Mouse (Mus musculus) hematopoietic stem cell, adult 5-6 weeks (primary cell): ENCODE results near the gene Pglyrp2. TPM values are rescaled to one million over a fixed set of nuclear protein-coding genes. Genes with fewer than 3 reads are reported as not detected.
A peak's percentile ranks its signal among the peaks of the same experiment; 100 is the strongest.

ENCODE experiments used
- ATAC-seq, 2 experiments: fragments of 125-278 bp in 1 of 2; replicated peaks in 1 of 2; 2 replicates each; pipeline ENCODE4 v1.8.0; 2016 to 2017; ENCODE audit warnings: inconsistent platforms in 2 of 2, mild to moderate bottlenecking in 2 of 2, moderate number of reproducible peaks in 2 of 2, low read depth in 1 of 2, moderate TSS enrichment in 1 of 2; ENCODE audit not compliant: low FRiP score in 2 of 2, poor library complexity in 2 of 2, severe bottlenecking in 2 of 2, insufficient read depth in 1 of 2, low TSS enrichment in 1 of 2
- total RNA-seq: library from RNA; stranded (forward); fragments of 172-1452, 232-1000 nt; gene quantifications from 2 replicates; pipeline ENCODE4 v1.2.3, GENCODE M21; 2017

The Pglyrp2 gene
- 57.8 and 80.3 TPM in 2 replicates for total RNA-seq

DNA sequence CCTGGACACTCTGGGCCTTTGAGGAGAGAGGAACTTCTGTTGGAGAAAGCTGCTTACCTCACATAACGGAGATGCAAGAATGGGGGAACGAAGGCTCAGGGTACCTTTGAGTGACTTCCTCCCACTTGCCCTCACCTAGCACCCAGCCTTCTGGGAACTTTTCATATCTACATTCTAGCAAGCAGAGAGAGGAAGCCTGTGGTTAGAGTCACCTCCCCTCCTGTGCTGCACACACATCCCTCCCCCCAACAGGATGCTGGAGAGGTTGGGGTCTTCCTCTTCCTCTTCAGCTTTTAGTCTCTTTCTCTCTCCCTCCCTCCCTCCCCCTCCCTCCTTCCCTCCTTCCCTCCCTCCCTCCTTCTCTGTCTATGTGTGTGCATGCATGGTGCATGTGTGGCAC is at the start of gene Pglyrp2:
Gene Pglyrp2 (minus strand): TSS at position 134 of the 400 bp plus-strand sequence.
- peak; percentile 91 to 94 for ATAC-seq

DNA sequence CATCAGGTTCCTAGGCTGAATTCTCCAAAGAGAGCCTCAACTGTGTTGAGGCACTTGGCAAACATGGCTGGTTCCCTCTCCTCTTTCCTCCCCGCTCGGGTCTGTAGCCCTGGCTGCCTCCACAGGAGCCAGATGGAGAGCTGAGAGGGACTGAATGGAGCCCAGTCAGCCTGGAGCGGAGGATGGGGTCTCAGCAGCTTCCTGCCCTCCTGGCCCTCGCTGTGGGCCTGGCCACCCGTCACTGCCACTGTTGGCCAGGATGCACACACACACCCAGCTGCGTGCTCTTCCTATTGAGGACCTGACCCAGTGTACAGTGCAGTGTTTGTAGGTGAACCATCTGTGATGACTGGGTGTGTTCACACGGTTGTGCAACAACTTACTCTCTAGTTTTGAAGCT is 48.2 kb upstream of the Pglyrp2 start:
- ATAC-seq = no peak

DNA sequence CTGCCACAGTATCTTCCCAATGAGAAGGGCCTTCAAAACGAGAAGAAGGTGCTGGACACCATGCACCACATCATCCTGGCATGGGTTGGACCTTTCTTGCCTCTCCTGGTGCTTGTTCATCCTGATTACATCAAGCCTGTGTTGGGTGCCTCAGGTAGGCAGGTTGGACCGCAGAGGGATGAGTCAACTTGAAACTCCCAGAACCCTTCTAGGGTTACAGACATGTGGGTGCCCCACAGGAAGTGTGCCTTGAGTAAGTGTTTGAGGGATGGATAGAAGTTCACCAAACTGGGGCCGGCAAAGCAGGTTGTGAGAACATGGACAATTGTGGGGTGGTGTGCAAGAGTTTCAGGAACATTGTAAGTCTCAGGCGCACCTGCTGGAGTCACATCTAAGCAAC is 46.8 kb upstream of the Pglyrp2 start:
- ATAC-seq = no peak

DNA sequence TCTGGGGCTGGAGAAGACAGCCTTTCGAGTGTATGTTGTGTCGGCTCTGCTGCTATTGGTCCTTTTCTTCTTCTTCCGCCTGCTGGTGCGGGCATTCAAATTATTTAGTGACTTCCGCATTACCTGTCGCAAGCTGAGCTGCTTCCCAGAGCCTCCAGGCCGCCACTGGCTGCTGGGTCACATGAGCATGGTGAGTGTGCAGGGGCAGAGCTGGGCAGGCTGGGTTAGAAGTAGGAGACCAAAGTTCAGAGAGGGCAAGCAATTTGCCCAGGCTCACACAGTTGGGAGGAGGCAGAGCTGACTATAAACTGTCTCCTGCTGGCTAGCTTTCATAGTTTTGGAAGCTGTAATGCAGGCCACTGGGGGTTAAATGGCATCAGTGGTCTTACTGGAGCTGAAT is 44.5 kb upstream of the Pglyrp2 start:
- ATAC-seq = no peak

DNA sequence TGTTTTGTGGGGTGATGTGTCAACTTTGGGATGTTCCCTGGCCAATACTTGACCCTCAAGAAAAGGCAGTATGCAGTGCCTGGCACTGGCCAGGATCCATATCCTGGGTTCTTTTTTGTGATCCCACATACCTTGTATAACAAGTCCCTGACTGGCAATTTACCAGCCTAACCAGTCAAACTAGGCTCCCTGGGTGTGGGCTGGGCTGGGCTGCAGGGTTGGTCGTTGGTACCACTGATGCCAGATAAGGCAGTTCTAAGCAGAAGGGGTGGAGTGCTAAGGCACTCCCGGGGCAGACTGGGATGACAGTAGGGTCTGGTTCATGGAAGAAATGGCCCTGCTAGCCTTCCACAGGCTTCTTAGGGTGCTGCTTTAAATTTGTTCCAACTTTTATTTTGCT is 31.0 kb upstream of the Pglyrp2 start:
- no peak for ATAC-seq

DNA sequence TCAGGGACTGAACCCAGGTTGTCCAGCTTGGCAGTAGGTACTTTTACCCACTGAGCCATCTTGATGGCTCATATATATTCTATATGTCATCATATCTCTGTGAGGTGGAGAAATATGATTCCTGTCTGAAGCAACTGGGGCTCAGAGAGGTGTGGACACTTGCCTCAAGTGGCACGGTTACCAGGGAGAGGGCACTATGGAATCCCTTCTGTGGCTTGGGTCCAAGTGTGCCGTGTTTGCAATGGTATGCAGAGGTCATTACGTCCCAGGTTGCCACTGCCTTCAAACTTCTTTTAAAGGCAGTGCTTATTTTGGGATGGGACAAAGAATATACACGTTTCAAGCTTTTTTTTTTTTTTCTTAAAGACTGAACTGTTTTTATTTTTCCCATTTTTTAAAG is 30.2 kb upstream of the Pglyrp2 start:
- ATAC-seq = no peak

DNA sequence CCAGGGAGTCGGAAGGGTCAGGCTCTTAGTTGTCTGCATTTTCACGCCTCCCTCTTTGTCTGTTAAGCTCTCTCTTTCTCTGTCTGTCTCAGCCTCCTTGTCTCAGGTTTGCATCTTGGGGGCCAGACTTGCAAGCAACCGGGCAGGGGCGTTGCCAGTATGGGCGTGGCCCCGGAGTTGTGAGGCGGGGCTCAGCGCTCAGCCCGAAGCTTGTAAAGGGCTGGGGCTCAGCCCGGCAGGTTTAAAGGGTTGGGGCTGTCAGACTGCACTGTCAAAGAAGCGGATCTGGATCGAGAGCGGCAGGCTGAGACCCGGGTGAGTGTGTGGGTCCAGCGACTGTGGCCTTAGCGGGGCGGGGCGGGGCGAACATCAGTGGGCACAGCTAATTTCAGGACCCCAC is 28.5 kb upstream of the Pglyrp2 start, which contains the start of gene Cyp4f39:
Gene Cyp4f39 (plus strand): TSS at position 242 of the 400 bp plus-strand sequence.
- peak; percentile 52 to 75; a peak in 3 of 4 replicates for ATAC-seq

DNA sequence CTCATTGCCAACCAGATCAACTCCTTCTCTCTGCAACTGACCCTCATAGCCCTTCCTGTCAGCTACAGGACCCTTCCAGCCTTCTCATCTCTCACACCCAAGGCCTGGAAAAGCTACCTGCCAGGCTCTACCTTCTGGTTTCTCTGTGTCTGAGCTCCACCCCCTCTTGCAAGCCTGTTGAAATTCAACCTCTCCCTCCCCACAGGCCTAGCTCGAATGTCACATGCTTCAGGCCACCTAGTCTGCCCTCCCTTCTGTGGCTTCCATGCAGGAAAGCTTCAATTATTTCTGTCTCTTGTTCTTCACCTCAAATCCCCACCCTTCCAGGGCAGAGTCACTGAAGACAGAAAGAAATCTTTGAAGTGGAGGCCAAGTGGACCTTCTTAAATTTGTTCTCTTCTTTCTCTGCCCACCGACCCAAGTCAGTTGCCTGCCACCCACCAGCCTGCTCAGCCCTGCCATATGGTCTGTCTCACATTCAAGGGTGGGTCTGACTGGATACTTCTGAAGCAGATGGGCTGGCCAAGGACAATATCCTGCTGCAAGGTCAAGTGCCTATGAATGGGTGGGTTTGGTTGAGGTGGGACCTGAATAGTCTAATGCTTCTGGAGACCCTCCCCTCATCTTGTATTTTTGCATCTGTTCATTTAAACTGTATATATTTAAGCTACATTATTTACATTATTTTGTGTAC is 27.0 kb upstream of the Pglyrp2 start:
- ATAC-seq = no peak

DNA sequence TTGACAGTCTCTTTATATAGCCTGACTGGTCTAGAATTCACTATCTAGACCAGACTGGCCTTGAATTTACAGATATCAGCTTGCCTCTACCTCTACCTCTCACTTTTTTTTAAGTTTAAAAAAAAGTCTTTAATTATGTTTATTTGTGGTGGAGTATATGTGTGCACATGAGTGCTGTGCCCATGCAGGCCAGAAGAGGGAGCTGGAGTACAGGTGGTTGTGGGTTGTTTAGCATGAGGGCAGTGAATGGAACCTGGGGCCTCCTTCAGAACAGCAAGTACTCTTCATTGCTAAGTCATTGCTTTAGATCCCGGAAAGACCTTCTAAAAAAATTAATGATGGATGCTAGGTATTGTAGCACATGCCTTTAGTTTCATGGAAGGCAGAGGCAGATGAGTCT is 25.1 kb upstream of the Pglyrp2 start:
- no peak for ATAC-seq

DNA sequence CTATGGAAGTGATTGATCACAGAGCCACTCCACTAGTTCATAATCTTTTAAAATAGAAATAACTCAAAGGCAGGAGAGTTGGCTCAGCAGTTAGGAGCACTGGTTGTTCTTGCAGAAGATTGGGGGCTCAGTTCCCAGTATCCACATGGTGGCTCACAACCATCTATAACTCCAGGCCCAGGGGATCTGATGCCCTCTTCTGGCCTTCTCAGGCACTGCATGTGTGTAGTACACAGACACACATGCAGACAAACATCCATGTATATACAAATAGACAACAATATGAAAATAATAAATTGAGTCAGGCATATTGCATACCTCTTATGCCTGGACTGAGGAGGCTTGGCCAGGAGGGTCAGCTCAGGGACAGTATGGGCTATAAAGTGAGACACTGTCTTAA is 23.2 kb upstream of the Pglyrp2 start:
- no peak for ATAC-seq

DNA sequence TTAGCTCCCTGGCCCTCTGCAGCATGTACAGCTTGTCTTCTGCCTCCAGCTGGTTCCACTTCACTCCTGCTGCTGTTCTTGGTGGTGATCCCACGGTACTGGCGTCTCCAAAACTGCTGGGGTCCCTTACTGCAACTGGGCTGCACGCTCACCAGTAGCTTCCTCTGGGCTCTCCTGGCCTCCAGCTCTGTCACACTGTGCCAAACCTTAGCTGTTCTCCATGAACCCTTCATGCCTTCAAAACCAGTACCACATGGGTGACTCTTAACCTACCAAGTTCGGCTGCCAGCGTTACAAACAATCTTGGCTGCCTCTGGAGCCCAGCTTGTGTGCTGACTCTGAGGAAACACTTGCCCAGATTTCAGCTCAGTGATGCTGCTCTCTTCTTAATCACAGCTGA is 21.0 kb upstream of the Pglyrp2 start:
- no peak for ATAC-seq

DNA sequence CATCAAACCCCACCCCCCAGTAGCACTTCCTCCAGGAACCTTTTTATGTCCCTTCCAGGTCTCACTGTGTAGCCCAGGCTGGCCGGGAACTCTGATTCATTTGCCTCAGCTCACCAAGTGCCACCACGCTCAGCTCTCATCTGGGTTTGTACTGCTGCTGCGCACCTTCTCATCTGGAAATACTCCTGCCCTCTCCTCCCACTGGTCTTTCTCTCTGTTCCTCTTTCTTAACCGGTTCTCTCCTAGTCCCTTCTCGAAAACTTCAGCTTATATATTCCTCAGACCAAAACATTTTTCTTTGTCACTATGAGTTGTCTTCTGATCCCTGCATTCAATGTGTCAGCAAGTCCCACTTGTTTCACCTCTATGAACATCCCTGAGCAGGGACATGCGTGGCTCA is 19.3 kb upstream of the Pglyrp2 start:
- ATAC-seq = no peak

DNA sequence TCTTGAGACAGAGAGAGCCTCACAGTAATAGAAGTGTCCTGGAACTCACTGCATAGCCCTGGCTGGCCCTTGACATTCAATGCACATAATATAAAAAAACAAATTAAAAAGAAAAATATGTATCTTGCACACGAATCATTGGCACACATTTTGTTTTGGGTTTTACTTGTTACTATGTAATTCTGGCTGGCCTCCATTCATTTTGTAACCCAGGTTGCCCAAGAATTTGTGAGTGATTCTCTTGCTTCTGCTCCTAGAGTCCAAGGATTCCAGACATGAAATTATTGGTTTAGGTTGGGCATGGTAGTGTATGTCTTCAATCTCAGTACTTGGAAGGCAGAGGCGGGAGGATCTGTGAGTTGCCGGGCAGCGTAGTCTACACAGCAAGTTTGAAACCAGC is 13.1 kb upstream of the Pglyrp2 start:
- no peak for ATAC-seq

DNA sequence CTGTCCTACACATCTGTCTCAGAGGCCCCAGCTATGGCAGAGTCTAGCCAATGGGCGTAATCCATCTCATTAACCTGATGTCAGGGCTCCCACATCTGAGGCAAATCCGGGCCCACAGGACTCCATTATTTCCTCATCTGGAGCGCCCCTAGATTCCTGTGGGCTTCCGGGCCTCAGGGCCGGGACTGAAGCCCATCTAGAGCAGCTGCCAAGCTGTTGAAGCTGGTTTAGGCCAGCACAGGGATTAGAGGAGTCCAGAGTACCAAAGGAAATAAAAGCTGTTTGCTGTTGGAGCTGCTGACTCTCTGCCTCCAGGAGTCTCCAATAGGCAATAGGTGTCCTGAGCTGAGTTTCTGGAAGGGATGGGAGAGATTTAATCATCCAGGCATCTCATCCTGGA is 11.2 kb upstream of the Pglyrp2 start:
- ATAC-seq = no peak

DNA sequence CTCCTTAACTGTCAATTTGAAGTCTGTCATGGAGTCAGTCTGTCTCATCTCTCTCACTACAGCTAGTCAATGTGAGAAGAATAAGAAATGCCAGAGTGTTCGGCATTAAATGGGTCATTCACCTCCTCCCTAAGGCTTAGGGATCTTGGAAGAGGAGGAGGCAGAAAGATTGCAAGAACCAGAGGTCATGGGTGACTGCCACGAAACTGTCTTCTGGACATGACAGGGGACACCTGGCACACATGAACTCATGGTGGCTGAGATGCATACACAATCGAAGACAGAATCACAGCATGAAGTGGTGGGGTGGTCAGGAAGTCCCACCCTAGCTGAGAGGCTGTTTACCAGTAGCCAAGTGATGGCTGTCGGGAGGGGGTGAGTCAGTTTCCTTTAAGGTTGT is 10.4 kb upstream of the Pglyrp2 start:
- no peak for ATAC-seq

DNA sequence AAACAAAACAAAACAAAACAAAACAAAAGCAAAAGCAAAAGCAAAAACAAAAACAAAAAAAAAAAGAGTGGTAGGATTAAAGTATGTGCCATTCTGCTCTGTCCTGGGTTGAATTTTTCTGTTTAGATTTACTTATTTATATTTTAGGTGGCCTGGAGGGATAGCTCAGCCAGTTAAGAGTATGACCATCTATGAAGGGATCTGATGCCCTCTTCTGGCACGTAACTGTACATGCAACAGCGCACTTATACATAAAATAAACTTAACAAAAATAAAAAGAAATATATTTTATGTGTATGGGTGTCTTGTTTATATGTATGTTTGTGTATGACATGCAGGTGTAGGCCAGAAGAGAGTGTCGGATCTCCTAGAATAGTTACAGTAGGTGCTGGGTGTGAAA is 8.0 kb upstream of the Pglyrp2 start:
- peak; percentile 62 to 80; a peak in 2 of 4 replicates for ATAC-seq

DNA sequence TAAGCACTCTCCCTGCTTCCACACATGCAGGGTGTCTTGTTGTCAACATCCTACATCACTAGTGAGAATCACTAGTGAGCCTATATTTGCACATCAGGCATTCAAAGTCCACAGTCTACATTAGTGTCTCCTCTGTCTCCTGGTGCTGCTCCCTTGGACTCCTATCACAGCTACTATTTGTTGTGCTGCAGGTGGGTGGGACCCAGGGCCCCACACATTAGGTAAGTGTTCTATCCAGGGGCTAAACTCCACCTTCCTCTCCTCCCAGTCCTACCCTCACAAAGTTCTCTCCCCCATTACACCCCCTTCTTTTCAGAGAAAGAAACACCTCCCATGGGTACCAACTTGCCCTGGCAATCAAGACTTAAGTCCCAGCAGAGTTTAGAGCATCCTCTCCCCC is 2.6 kb upstream of the Pglyrp2 start:
- ATAC-seq = no peak

DNA sequence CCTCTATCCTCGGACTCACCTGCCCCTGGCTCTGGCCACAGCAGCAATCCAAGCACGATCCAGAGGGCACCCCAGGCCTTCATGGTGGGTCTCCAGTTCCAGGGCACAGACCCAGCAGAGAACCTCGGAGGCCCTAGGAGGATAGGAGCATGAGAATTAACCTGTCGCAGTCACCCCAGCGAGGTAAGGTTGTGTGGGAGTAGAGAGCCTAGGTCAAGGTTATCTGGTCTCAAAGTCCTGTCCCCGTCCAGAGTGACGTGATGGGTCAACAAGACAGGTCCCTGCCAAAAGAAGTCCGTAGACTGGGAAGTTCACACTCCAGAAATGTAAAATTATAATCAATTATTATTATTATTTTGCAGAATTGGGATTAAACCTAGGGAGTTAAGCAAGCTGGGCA is 3.2 kb downstream of the Pglyrp2 start:
- ATAC-seq = no peak

DNA sequence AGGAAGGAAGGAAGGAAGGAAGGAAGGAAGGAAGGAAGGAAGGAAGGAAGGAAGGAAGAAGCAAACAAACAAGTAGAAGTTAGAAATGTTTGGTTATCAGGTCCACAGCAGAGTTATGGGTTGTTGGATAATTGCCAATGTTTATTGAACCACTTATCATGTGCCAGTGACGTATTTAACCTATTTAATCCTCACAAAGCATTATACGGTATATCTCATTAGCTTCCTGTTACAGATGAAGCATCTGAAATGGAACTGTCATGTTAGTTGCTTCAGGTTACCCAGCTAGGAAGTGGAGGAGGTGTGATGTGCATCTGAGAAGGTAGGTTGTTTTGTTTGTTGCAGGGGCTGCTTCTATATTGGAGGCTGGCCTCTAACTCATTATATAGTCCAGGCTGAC is 4.0 kb downstream of the Pglyrp2 start:
- ATAC-seq = no peak
